13 mouse cellular contexts compared by ENCODE assay signal in genomic region chr11:6522782-6523525, GRCm38 (mm10). TPM values are rescaled to one million over a fixed set of nuclear protein-coding genes. Genes with fewer than 3 reads are reported as not detected.
DNase-seq lines count a peak whose midpoint lies in the region; ATAC-seq lines count a peak whose summit lies in the region.
"Had no signal": no experiment of that assay in that cellular context is flagged by ENCODE, and none has a peak within 500 bp of the region (broad histone marks: within the 10 kb centered on the region; RNA-seq: fewer than 3 reads in every experiment).

No protein-coding gene starts in this region.

- H3K27ac ChIP-seq in liver, embryonic 13.5 days = peak overlapping the region; percentile 23; the same call in 1 of the 2 replicates
- H3K27ac ChIP-seq in liver, embryonic 11.5 days (ENCODE audit: low read depth, low read length) = no peak overlapping the region
- H3K27ac ChIP-seq: heart, embryonic 15.5 days; kidney, postnatal 0 days had no signal

- no peak for ATAC-seq in liver, embryonic 13.5 days (ENCODE audit: low read depth)
- no peak for ATAC-seq in liver, embryonic 11.5 days (replicated peaks; ENCODE audit: low FRiP score)
- peak; percentile 39 for ATAC-seq in CD4-positive, CD25-positive, alpha-beta regulatory T cell, adult 4 months
- ATAC-seq in neutrophil, adult 5-6 weeks (ENCODE audit: extremely low read depth, insufficient number of reproducible peaks, low FRiP score, poor library complexity, severe bottlenecking) = peak; percentile 15; the same call in 1 of the 2 replicates
- no peak for ATAC-seq in megakaryocyte-erythroid progenitor cell, adult 5-6 weeks (replicated peaks; ENCODE audit: low FRiP score, low TSS enrichment, poor library complexity, severe bottlenecking)
- ATAC-seq: forebrain, embryonic 16.5 days; midbrain, embryonic 16.5 days had no signal

- H3K36me3 ChIP-seq in liver, embryonic 13.5 days = peaks cover 30% of the 10 kb centered on the region
- H3K36me3 ChIP-seq in liver, embryonic 11.5 days (ENCODE audit: control insufficient read depth, insufficient read depth, low read length) = peaks cover 25% of the 10 kb centered on the region

- H3K4me2 ChIP-seq in liver, embryonic 13.5 days = no peak overlapping the region
- H3K4me2 ChIP-seq in liver, embryonic 11.5 days = no peak overlapping the region
- H3K4me2 ChIP-seq: heart, embryonic 15.5 days had no signal

- no peak for DNase-seq in liver, embryonic 13.5 days
- DNase-seq in liver, embryonic 11.5 days (ENCODE audit: low spot score) = no peak
- peak; percentile 89 for DNase-seq in induced T-regulatory cell, adult 2 months (ENCODE audit: low read depth)
- DNase-seq in gastrocnemius, postnatal 25 days = no peak
- no peak for DNase-seq in neural tube, embryonic 10.5 days (ENCODE audit: extremely low spot score, low spot score)
- DNase-seq: adrenal gland, postnatal 14 days had no signal

- no peaks in the 10 kb centered on the region for H3K9me3 ChIP-seq in liver, embryonic 13.5 days (replicated peaks)
- no peaks in the 10 kb centered on the region for H3K9me3 ChIP-seq in liver, embryonic 11.5 days (ENCODE audit: control insufficient read depth, low read length)
- H3K9me3 ChIP-seq: heart, embryonic 15.5 days had no signal

- whole genome bisulfite sequencing in liver, embryonic 13.5 days (ENCODE audit: insufficient replicate concordance) = 56% methylated on average over 9 of the region's 9 CpGs
- WGBS in liver, embryonic 11.5 days = 66% methylated on average over 9 of the region's 9 CpGs

- H3K27me3 ChIP-seq in liver, embryonic 13.5 days = no peaks in the 10 kb centered on the region
- no peaks in the 10 kb centered on the region for H3K27me3 ChIP-seq in liver, embryonic 11.5 days (replicated peaks; ENCODE audit: control insufficient read depth, insufficient read depth, low read length)
- H3K27me3 ChIP-seq: heart, embryonic 15.5 days had no signal

- no peak overlapping the region for H3K9ac ChIP-seq in liver, embryonic 13.5 days
- no peak overlapping the region for H3K9ac ChIP-seq in liver, embryonic 11.5 days (ENCODE audit: low read depth, low read length)
- H3K9ac ChIP-seq: heart, embryonic 15.5 days had no signal

- peaks cover 47% of the 10 kb centered on the region for H3K4me1 ChIP-seq in liver, embryonic 13.5 days (replicated peaks)
- peaks cover 8% of the 10 kb centered on the region for H3K4me1 ChIP-seq in liver, embryonic 11.5 days (replicated peaks; ENCODE audit: control insufficient read depth, insufficient read depth, low read length)

- no peak overlapping the region for H3K4me3 ChIP-seq in liver, embryonic 13.5 days (replicated peaks)
- H3K4me3 ChIP-seq in liver, embryonic 11.5 days (ENCODE audit: low read depth, low read length) = no peak overlapping the region
- H3K4me3 ChIP-seq: heart, embryonic 15.5 days had no signal

RNA-seq across cellular contexts. Expression of gene Myo1g, which starts 2.2 kb away (rescaled TPM):
- 4.7 and 5.3 TPM in 2 replicates for polyA plus RNA-seq in liver, embryonic 13.5 days (2015; fragmentation: Nextera tagmentation; extraction: Ambion mirVana)
- polyA plus RNA-seq in liver, embryonic 11.5 days (2014; fragmentation: Nextera tagmentation; extraction: Ambion mirVana) = 5.6 and 6.0 TPM in 2 replicates
- 100 to 1,000 TPM; 132 to 240 TPM for polyA plus RNA-seq in CD4-positive, CD25-positive, alpha-beta regulatory T cell, adult 4 months (2017; shearing (Covaris generic))
- total RNA-seq in neutrophil, adult 5-6 weeks (2017) = 169 and 182 TPM in 2 replicates
- total RNA-seq in megakaryocyte-erythroid progenitor cell, adult 5-6 weeks (2014; fragmentation: Nextera tagmentation) = 7.3 and 16.1 TPM in 2 replicates
- 5.4 and 8.6 TPM in 2 replicates for total RNA-seq in megakaryocyte-erythroid progenitor cell, adult 5-6 weeks (2017)
- total RNA-seq in gastrocnemius, postnatal 25 days (2021) = 1 to 10 TPM in 1 of 2 experiments, under 1 TPM in 1; 0.56 to 1.0 TPM

RNA-seq across cellular contexts. Expression of gene Ccm2, which starts 23.7 kb away (rescaled TPM):
- polyA plus RNA-seq in liver, embryonic 13.5 days (2015; fragmentation: Nextera tagmentation; extraction: Ambion mirVana) = 45.8 and 46.1 TPM in 2 replicates
- polyA plus RNA-seq in liver, embryonic 11.5 days (2014; fragmentation: Nextera tagmentation; extraction: Ambion mirVana) = 74.5 and 82.1 TPM in 2 replicates
- polyA plus RNA-seq in CD4-positive, CD25-positive, alpha-beta regulatory T cell, adult 4 months (2017; shearing (Covaris generic)) = 100 to 1,000 TPM; 203 to 260 TPM
- 297 and 309 TPM in 2 replicates for total RNA-seq in neutrophil, adult 5-6 weeks (2017)
- total RNA-seq in megakaryocyte-erythroid progenitor cell, adult 5-6 weeks (2014; fragmentation: Nextera tagmentation) = 45.8 and 55.6 TPM in 2 replicates
- 26.8 and 32.7 TPM in 2 replicates for total RNA-seq in megakaryocyte-erythroid progenitor cell, adult 5-6 weeks (2017)
- total RNA-seq in gastrocnemius, postnatal 25 days (2021) = 10 to 100 TPM; 20.1 to 20.8 TPM

RNA-seq across cellular contexts. Expression of gene Purb, which starts 47.2 kb away (rescaled TPM):
- 11.1 and 12.6 TPM in 2 replicates for polyA plus RNA-seq in liver, embryonic 13.5 days (2015; fragmentation: Nextera tagmentation; extraction: Ambion mirVana)
- 13.2 and 13.7 TPM in 2 replicates for polyA plus RNA-seq in liver, embryonic 11.5 days (2014; fragmentation: Nextera tagmentation; extraction: Ambion mirVana)
- 10 to 100 TPM; 22.2 to 22.3 TPM for polyA plus RNA-seq in CD4-positive, CD25-positive, alpha-beta regulatory T cell, adult 4 months (2017; shearing (Covaris generic))
- 73.4 and 75.8 TPM in 2 replicates for total RNA-seq in neutrophil, adult 5-6 weeks (2017)
- 43.7 and 49.9 TPM in 2 replicates for total RNA-seq in megakaryocyte-erythroid progenitor cell, adult 5-6 weeks (2014; fragmentation: Nextera tagmentation)
- 60.5 and 70.9 TPM in 2 replicates for total RNA-seq in megakaryocyte-erythroid progenitor cell, adult 5-6 weeks (2017)
- total RNA-seq in gastrocnemius, postnatal 25 days (2021) = 10 to 100 TPM; 21.8 to 21.9 TPM

Comparison
In these comparisons a context has a peak if more than half of its experiments do, and no peak if none do; other contexts are left out.
1. ATAC-seq: peak in CD4-positive, CD25-positive, alpha-beta regulatory T cell, adult 4 months (single experiment) and neutrophil, adult 5-6 weeks (single experiment); none in liver, embryonic 13.5 days (single experiment), liver, embryonic 11.5 days (single experiment) and megakaryocyte-erythroid progenitor cell, adult 5-6 weeks (single experiment).